Mouse (Mus musculus): ENCODE data around the gene Btd.

Gene Btd

DNA sequence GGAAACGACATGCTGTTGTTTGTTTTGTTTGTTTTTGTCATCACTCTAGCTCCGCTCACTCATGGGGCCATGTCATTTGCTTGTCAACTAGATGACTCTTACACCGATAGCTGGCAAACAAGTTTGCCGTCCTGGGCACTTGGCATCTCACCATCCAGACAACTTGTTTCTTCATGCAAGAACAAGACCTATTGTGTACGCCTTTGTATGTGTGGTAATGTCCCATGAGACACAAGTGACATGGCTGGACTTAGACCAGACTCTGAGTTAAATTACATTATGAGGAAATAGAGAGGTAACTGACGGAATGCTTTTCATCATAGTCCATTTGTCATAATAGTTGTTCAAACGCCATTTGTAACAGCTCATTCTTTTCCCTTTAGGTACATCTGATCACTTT, 5.1 kb downstream of the Btd start:
- DNase-seq (ENCODE audit: low spot score in 2 of 2), result no peak

DNA sequence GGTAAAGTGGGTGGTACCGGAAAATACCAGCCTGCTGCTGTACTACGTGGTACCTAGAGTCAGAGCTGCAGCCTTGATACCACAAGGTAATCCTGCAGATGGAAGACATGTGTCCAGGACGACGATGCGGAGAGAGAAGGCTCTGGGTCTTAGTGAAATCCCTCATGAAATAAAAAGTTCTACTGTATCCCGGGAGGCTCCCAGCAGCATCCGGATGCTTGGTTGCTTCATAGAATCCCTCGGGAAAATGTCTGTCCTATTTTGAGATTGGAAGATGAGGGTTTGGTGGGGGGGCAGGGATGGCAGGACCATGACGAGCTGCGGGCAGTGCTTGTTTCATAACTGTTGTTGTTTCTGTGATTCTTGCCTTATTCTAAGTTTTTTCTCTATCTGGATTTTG, 7.2 kb downstream of the Btd start:
- no peak for DNase-seq (ENCODE audit: low spot score in 2 of 2)

DNA sequence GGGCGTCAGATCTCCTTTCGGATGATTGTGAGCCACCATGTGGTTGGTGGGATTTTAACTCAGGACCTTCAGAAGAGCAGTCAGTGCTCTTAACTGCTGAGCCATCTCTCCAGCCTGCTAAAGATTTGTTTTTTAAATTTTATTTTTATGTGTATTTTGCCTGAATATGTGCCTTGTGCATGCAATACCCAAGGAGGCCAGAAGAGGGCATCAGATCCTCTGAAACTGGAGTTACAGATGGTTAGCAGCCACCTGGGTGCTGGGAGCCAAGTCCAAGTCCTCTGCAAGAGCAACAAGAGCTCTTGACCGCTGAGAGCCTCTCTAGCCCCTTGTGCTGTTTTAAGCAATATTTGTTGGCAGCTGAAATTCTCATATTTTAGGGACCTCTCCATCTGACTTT, 9.5 kb downstream of the Btd start:
- no peak for DNase-seq (ENCODE audit: low spot score in 2 of 2)

DNA sequence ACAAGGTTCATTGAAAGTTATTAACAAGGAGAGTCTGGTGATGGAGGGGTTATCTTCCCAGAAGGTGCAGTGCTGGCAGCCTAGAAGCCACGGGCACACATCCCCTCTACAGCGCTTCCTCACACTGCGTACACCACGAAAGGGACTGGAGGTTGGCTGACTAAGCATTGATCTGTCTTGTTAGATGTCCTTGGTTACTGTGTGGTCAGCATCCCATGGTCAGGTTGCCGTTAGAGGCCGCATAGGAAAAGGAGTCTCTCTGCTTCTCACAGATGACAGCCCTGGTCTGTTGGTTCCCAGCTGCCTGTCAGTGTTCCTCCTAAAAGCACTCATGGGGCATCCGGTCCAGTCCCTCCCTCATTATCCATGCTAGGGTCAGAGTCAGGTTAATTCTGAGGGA, 10.4 kb downstream of the Btd start:
- no peak for DNase-seq (ENCODE audit: low spot score in 2 of 2)

DNA sequence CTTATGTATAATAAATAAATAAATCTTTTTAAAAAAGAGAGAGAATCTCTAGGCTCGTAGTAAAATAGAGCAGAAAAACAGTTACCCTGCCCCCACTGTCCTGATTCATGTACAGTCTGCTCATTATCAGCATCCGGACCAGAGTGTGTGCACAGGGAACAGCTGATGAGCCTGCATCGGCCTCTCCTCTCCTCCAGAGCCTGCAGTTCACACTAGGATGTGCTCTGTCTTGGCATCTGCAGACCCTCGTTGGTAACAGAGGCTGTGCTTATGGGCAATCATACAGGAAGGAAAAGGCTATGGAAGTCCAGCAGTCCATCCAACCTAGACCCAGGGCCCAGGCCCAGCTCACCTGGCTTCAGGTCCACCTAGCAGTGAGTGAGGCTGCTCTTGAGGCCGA, 11.3 kb downstream of the Btd start:
- DNase-seq (ENCODE audit: low spot score in 2 of 2), result no peak

DNA sequence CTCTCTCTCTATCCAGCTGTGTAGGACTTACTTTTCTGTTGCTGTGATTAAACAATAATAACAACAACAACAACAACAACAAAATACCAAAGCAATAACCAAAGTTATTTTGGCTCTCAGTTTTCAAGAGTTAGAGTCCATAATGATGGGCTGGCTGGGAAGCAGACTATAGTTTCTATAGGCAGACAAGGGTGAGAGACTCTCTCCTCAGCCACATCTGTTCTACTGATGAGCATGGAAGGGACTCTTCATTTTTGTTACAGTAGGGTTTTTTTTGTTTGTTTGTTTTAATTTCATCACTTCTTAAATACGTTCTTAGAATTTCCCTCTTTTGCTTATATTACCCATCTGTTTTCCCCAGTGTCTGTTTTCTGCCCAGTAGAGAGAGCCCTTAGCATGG, 11.8 kb downstream of the Btd start:
- no peak for DNase-seq (ENCODE audit: low spot score in 2 of 2)

DNA sequence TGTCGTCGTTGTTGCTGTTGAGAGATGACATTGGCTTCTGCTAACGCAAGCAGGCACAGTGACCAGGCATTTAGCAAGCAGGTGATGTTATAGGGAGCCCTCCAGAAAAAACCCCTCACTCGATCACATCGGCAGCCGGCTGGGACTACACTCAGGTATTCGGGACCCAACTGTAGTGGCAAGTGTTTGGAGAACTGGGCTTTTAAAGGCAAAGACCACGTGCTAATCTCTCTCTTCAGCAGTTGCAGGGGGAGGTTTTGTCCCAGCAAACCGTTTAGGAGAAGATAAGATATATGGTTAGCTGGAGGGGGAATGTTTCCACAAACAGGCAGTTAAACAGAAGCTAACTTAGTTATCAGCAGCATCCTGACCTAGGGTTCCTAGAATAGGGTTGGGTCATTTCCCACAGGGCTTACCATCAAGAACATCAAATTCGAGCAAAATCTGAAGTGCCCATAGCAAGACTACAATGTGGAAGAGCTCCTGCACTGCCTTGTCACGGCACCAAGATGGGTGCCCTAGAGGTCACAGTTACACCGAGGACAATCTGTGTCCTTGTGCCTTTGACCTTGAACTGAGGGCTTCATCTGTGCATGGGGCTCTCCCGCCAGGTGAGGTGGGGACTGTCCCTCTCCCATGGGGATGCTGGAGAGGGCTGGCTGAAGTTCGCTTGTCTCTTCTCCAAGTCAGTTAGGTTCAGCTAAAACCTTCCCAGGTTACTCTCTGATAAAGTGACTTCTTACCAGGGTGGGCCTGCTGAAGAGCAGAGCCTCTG, 12.5 kb downstream of the Btd start:
- DNase-seq (ENCODE audit: low spot score in 2 of 2), result no peak

DNA sequence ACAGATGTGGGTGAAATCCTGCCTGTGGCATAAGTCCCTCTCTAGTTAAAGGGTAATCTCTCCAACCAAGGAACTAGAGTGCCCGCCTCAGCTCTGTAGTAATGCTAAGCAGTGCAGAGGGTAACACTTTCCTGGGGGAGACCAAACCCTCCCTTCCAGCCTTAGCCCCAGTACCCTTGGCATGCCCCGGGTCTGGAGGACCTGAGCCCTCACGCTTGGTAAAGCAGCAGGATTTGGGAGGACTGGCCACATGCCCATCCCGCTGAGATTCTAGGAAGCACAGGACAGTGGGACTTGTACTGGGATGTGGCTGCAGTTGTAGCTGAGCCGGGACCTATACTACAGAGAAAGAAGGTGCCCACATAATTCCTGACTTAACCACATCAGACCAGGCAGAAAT, 14.0 kb downstream of the Btd start:
- DNase-seq (ENCODE audit: low spot score in 2 of 2), result no peak

DNA sequence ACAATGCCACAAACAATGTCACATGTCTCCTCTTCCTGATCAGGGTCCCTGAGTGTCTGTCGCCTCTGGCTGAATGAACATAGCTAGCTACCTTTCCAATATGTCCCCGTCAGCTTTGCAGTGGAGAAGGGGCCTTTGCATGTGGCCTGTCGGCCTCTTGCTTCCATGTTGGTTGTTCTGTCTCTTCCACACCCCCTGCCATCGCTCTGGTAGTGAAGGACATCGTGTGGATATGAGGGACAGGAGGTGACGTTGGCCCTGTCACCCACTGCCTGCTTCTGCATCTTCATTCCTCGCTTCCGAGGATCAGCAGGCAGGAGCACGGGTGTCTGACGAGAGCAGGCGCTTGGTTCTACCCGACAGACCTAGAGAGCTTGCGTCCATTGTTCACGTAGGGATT, 14.6 kb downstream of the Btd start:
- DNase-seq (ENCODE audit: low spot score in 2 of 2), result no peak

DNA sequence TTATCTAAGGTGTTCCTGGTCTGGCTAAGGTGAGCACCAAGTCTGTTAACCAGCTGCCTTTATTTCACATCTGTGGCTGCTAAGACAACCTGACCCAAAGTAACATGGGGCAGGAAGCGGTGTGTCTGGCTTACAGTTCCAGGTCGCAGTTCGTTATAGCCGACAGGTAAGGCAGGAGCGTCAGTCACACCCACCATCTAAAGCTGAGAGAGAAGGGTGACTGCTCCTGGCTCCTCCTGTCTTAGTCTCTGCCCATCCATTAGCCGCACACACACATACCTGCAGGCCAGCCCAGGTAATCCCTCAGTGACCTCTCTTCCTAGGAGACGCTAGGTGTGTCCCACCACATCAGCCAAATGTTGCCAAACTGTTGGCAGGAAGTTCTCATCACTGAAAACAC, 15.6 kb downstream of the Btd start:
- no peak for DNase-seq (ENCODE audit: low spot score in 2 of 2)

DNA sequence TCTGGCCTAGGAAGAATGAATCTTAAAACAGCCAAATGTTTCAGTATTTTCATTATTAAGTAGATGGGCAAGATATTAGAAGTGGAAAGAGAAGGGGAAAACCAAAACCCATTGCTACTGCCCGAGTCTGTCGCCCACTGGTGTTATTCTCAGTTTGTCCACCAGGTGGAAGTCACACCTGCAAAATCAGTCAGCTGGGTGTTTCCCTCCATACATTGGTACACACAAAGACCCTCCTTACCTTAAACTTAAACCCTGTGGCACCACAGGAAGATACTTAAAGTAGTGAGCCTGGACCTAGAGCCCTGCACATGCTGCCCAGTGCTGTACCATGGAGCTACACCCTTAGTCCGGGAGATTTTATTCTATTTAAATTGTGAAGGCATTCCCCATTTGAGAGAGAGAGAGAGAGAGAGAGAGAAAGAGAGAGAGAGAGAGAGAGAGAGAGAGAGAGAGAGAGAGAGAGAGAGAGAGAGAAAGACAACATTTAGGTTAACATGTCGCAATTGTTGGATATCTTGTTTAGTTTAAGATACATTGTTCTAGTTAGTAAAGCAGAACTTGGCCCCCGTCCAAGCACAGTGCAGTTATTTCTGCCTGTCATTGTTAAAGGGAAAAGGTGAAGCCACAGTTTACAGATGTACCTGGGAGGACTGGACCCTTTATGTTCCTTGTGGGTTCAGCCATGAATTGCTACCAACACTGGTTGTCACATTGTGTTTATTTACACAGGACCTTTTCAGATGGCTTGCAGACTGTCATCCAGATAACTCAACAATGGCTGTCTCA, 16.2 kb downstream of the Btd start:
- DNase-seq (ENCODE audit: low spot score in 2 of 2), result no peak

DNA sequence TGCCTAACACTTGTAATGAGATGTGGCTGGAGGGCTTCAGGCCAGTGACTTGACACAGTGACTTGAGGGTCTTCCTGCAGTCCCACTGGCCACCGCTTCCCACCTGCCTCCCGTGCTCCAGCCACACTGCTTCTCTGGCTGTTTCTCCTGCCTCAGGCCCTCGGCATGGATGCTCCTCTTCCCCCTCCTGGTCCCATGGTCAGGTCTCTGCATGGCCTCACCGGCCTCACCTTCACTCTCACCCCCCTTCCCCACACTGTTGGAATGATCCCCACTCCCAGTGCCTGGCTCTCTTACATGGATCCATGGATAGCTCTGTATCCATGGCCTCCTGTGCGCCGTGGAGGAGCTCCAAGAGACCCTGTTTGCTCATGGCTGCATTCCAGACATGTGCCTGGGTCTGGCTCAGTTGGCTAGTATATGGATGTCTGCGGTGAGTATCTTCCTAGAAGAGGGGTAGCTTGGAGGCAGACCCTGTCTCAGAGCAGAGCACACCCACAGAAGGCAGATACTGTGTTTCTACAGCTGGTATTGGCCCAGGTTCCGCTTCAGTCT, 17.4 kb downstream of the Btd start:
- no peak for DNase-seq (ENCODE audit: low spot score in 2 of 2)

DNA sequence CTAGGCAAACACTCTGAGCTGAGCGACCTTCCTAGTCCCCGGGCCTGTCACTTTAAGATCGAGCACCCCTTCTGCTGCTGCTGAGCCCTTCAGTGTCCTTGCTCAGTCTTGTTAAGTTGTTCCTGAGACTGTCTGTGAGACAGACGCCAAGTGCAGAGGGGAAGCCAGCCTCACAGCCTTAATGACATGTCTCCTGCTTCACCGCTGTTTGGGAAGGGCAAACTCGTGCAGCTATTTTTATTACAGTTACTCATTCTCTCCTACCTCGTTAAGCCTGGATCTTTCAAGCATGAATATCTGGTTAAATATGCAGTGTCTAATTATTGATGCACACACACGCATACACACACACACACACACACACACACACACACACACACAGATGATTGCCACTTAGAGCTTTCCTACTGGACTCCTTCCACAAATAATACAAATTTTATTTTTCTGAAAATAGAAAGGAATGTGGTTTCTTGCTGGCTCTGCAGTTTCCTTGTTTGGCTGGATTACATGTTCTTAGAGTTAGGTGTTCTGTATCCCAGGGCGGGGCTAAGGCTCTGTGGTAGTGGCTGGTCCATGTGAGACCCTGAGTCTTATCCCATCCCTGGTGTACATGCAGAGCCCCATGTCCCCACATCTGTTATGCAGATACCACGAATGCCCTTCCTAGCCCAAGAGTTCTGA, 18.8 kb downstream of the Btd start:
- no peak for DNase-seq (ENCODE audit: low spot score in 2 of 2)

DNA sequence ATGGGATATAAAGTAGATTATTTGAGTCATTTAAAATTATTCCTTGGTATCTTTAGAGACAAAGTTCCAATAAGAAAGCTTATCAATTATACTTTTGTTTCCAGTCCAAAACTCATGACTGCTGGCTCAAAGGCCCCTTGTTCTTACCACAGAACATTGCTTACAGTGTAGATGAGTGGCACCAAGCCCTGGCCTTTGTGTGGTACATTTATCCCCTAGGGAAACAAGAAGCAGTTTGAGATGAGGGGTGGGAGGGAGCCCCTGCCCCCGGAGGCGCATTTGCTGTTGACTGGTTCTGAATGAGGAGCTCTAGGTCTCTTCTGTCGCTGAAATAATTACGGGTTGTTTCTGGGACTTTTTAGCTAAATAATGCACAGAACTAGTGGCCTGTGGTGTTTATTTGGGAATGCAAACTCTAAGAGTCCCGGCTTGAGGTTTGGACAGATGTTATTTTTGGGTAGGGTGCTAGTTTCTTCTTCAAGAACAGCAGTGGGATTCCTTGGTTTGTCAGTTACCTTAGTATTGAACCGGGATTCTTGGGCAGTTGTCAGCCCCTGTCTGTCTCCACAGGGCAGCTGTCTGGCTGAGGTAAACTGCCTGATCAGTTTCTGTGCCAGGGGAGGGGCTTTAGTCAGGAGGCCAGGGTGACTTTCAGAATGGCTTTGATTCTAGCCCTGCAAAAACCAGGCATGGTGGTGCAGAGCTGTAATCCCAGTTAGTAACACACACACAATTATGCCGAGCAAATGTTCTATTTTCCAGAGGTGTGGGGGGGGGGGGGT, 19.7 kb downstream of the Btd start:
- DNase-seq (ENCODE audit: low spot score in 2 of 2), result no peak

DNA sequence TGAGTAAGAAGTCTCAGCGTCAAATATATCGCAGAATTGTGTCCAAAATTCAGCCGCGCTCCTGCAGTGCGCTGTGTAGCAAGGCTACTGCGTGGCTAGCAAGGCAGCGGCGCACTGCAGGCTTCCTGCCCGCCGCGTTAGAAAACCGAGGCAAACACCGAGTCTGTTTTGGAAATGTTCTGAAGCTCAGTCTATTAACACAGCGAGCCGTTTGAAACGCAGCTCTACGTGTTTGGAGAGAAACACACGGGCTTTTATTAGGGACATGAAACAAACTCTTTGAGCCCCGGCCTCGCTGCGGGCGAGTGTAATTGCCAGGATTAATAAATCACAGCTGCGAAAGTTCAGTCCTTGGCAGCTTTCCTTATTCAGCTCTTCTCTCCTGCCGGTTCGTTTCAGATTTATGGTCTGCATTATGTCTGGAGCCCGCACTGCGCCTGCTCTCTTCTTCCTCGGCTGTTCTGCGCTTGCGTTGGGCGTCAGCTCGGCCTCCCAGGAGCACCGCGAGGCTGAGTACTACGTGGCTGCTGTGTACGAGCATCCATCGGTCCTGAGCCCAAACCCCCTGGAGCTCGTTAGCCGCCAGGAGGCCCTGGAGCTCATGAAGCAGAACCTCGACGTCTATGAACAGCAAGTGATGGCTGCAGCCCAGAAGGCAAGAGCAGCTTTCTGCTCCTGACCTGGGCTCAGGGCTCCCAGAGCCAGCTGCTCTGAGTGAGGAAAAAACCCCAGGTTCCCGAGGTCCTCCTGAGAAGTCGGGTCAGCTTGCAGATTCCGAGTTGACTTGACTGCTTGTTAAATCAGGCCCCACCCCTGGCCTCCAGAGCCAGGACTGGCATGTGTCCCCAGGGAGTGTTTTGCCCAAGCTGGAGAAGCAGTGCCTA, 21.1 kb downstream of the Btd start:
- DNase-seq (ENCODE audit: low spot score in 2 of 2), result peak; percentile 72 to 87

DNA sequence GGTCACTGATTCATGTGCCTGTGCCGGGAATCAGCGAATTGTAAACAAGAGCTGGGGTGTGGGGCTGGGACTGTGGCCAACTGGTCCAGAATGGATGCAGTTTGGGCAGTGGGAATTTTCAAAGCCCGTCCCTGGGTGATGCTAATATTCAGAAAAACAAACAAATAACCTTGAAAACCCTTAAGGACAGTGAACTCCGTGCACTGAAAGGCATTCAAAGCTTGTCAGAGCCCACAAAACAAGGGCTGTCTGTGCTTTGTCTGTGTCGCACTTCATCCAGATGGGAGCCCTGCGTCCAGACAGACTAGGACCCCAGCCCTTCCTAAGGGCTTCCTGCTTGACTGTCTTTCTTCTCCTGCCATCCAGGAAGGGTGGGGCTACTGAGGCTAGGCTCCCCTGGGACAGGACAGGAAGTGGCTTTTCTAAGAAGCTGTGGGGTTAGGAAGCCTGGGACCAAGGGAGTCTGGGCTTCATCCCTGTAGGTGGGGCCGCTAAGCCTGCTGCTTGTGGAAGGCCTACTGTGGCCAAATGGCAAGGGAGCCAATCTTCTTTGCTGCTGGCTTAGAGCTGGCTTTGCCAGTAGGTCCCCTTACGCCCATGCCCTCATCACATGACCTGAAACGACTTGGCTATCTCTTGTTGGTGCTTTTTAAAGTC, 21.9 kb downstream of the Btd start:
- peak in 1 of 2 experiments; percentile 54 for DNase-seq (ENCODE audit: low spot score in 2 of 2)

DNA sequence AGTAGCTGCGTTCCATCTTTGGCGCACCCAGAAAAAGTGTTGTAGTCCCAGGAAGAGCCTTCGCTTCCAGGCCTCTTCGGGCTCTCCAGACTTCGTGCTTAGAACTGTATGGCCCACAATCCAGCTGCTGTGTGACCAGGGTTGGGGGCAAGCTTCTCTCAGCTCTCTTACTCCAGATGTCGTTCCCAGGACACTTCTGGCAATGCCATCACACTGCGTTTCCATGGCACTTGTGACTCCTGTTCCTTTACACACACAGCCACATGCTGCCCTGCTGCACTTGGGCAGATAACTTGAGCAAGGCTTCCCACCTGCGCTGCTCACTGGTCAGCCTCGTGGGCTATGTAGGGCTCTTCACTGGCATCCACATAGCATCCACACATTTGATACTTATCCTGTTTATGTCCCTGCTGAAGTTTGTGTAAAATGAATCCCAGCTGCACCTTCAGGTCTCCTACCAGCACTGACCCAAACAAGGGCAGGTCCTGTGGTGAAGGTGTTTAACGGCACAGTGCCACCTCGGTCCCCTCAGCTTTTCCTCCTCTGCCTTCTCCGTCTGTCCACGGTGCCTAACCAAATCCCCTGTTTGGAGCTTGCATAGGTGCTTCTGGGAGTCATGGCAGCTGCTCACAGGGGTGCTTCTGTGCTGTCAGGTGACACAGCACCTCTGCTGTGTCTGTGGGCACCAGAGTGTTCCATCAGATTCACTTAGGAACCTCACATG, 22.7 kb downstream of the Btd start:
- DNase-seq (ENCODE audit: low spot score in 2 of 2), result no peak

DNA sequence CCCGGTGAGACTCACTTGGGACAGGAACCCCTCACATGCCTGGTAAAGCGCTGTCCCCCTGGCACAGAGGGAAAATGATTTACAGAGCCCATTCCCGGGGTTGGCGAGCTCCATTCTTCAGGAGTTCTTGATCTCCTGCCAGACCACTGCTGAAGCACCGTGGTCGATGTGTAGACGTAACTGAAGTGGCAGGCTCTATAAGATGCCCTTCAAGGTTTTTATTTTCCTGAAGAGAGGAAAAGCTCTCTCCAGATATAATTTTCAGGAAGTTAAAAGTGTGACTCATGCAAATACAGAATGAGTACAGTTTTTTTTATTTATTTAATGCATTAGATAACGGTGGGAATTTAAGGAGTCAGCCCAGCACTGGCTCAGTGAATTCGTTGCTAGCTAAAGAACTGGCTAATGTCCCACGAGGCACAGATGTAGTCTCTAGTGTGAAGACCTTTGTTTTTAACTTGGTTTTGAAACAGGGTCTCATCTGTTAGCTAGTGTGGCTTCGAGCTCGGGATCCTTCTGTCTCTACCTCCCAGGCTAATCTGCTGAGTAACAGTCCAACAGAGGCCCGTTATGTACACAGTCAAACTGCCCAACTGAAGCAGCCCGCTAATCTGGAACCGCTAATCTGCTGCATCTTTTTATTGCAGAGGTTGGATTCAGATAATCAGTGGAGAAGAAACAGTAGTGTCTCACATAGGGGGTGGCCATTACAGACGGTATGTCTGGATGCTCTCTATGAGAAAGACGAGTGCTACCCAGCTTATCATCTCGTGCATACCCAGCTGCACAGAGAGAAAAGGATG, 23.5 kb downstream of the Btd start:
- DNase-seq (ENCODE audit: low spot score in 2 of 2), result no peak

All from urinary bladder, adult 18-20 months (tissue).